Mouse (Mus musculus) limb, embryonic 14.5 days (tissue): ENCODE measurements around the gene Rbm20. TPM values are rescaled to one million over a fixed set of nuclear protein-coding genes. Genes with fewer than 3 reads are reported as not detected.
A peak's percentile ranks its signal among the peaks of the same experiment; 100 is the strongest.

Experiments used
- ATAC-seq: fragments of 200-750 bp; cut with Nextera tagmentation; 2 replicates; pipeline ENCODE4 v1.8.0; 2017; ENCODE audit warnings: low read depth, moderate number of reproducible peaks, moderate TSS enrichment; ENCODE audit not compliant: low FRiP score
- DNase-seq: peaks from one replicate; pipeline ENCODE4 v3.0.0-alpha.2; 2015; ENCODE audit warnings: low spot score
- H3K27ac ChIP-seq: fragments of 300-500 bp; sonication (generic); replicated peaks from 2 replicates; pipeline ENCODE4 v1.5.1; 2014; ENCODE audit warnings: low read depth, mild to moderate bottlenecking, low read length, moderate library complexity, mixed read lengths
- H3K27me3 ChIP-seq: fragments of 300-500 bp; sonication (generic); 2 replicates; pipeline ENCODE4 v1.6.1; 2014; ENCODE audit warnings: low read length, mixed read lengths; ENCODE audit not compliant: control insufficient read depth, insufficient read depth
- H3K36me3 ChIP-seq: fragments of 300-500 bp; sonication (generic); 2 replicates; pipeline ENCODE4 v1.6.1; 2014; ENCODE audit warnings: mild to moderate bottlenecking, low read length, moderate library complexity, mixed read lengths; ENCODE audit not compliant: control insufficient read depth, insufficient read depth
- H3K4me1 ChIP-seq: fragments of 300-500 bp; sonication (generic); 2 replicates; pipeline ENCODE4 v1.6.1; 2014; ENCODE audit warnings: antibody characterized with exemption, low read length, mixed read lengths; ENCODE audit not compliant: control insufficient read depth, insufficient read depth
- H3K4me2 ChIP-seq: fragments of 300-500 bp; sonication (generic); replicated peaks from 2 replicates; pipeline ENCODE4 v1.6.1; 2014; ENCODE audit warnings: low read depth, mild to moderate bottlenecking, low read length, moderate library complexity; ENCODE audit not compliant: severe bottlenecking
- H3K4me3 ChIP-seq: fragments of 300-500 bp; sonication (generic); replicated peaks from 2 replicates; pipeline ENCODE4 v1.5.1; 2014; ENCODE audit warnings: low read length
- H3K9ac ChIP-seq: fragments of 300-500 bp; sonication (generic); 2 replicates; pipeline ENCODE4 v1.6.1; 2014; ENCODE audit warnings: mild to moderate bottlenecking, low read depth, low read length, moderate library complexity; ENCODE audit not compliant: severe bottlenecking
- H3K9me3 ChIP-seq: fragments of 300-500 bp; sonication (generic); 2 replicates; pipeline ENCODE4 v1.6.1; 2016; ENCODE audit warnings: low read length; ENCODE audit not compliant: control insufficient read depth
- POLR2A ChIP-seq: fragments of 200-500 bp; IDR thresholded peaks from 2 replicates; pipeline ENCODE4 v1.8.0; 2012; ENCODE audit warnings: inconsistent platforms, mild to moderate bottlenecking, moderate library complexity, borderline replicate concordance; ENCODE audit not compliant: insufficient read depth, insufficient read length; ENCODE audit errors: extremely low read depth
- WGBS: fragments of 180-500 bp; shearing (Covaris S2); extraction: QIAGEN DNeasy Blood & Tissue Kit; methylation state at CpG from one replicate; pipeline ENCODE4 v1.1.7; 2014; 5-methylcytosine and 5-hydroxymethylcytosine counted together
- polyA plus RNA-seq, 2 experiments: library from polyadenylated mRNA; depleted of rRNA in 1 of 2; stranded (reverse) in 1 of 2; unstranded in 1 of 2; fragments of >200 nt; fragmentation: Nextera tagmentation in 1 of 2; extraction: Ambion mirVana in 1 of 2; gene quantifications; 2 replicates each; pipeline versions ENCODE4 v1.2.1 to v1.2.3; 2012 to 2014

Gene Rbm20
- polyA plus RNA-seq (2012; rRNA removed), result 9.9 and 10.0 TPM in 2 replicates
- polyA plus RNA-seq (2014; fragmentation: Nextera tagmentation; extraction: Ambion mirVana), result 5.5 and 6.9 TPM in 2 replicates

DNA sequence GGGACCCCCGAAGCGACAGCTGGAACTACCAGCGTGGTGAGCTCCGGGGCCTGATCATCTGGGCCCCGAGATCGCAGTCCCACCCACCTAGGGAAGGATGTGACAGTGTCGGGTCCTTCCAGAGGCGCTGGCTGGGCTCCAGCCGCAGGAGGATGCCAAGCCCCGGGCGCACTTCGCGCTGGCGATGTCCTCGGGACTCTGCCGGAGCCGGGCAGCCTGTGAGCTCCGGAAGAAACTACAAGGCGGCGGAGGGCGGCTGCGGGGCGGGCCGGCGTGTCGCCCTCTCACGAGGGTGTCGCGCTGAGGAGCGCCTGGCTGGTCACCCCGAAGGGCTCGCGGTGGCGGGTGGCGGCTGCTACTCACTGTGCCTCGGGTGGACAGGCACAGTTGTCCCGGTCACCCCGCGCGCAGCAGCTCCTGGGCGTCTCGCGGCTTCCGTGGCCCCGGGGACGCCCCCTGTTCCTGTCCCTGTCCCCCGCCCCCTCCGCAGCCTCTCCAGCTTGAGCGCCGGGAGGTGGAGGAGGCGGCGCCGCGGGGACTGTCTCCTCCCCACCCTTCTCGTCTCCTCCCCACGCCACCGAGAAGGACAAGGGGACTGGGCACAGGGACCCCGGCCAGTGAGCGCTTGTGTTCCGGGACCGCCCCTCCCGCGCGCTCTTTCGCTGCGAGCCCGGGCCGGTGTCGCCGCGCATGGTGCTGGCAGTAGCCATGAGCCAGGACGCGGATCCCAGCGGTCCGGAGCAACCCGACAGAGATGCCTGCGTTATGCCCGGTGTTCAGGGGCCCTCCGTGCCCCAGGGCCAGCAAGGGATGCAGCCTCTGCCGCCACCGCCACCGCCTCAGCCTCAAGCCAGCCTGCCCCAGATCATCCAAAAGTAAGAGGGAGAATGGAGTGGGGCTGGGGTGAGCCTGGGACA lies at the start of gene Rbm20:
Gene Rbm20, plus strand, starts transcription at position 589 of the 917 bp plus-strand sequence.
- Histone ChIP-seq H3K4me3 (peak within 1 kb of the TSS; percentile 61), H3K4me1 (peaks cover 17% of the 10 kb centered on the region), H3K4me2 (peak within 1 kb of the TSS; percentile 100), H3K27ac (no peak within 1 kb of the TSS), H3K9ac (peak within 1 kb of the TSS; percentile 58), H3K36me3 (no peaks in the 10 kb centered on the region), H3K27me3 (peaks cover 64% of the 10 kb centered on the region), H3K9me3 (no peaks in the 10 kb centered on the region)
- DNase-seq, result no peak
- TF ChIP-seq POLR2A, result no peak
- peak; percentile 83 for ATAC-seq
- under 1% methylated on average over 64 of the region's 82 CpGs for WGBS

DNA sequence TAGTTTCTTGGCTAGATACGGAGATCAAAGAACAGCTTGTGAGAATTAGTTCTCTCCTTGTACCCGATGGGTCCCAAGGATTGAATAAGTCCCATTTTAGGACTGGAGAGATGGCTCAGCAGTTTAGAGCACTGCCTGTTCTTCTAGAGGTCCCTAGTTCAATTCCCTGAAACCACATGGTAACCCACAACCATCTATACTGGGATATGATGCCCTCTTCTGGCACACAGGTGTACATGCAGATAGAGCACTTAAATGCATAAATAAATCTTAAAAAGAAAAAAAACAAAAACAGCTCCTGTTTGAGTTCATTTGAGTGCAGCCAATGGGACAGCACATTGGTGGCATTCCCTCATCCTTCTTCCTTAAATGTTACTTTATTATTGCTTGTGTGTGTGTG lies 39.1 kb upstream of the Rbm20 start:
- Histone ChIP-seq H3K36me3 (peaks cover 87% of the 10 kb centered on the region), H3K9me3 (no peaks in the 10 kb centered on the region), H3K4me3 (no peak overlapping the region), H3K27ac (no peak overlapping the region), H3K4me2 (no peak overlapping the region), H3K9ac (no peak overlapping the region), H3K27me3 (no peaks in the 10 kb centered on the region), H3K4me1 (no peaks in the 10 kb centered on the region)
- WGBS, result 94% methylated on average over 2 of the region's 2 CpGs
- DNase-seq (no peak), ATAC-seq (no peak)
- TF ChIP-seq POLR2A, result no peak

DNA sequence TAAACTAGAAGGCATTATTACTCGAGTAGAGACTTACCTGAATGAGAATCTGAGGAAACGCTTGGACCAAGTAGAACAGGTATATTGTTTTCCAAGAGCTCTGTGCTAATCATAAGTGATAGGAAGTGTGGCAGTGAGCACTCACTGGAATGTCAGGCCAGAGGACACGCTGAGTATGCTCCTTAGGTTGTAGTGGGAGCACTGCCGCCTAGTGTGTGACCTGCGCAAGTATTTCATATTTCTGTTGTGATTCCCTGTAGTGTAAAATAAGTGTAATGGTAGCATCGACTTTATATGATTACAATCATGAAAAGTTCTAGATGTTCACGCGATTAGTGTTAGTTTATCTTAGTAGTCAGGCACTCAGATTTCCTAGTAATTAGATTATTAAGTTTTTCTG lies 38.4 kb upstream of the Rbm20 start:
- no peak overlapping the region for H3K4me3 ChIP-seq
- no peak for TF ChIP-seq POLR2A
- no peaks in the 10 kb centered on the region for H3K9me3 ChIP-seq
- no peak for DNase-seq
- no peak for ATAC-seq
- peaks cover 87% of the 10 kb centered on the region for H3K36me3 ChIP-seq
- 90% methylated on average over 8 of the region's 8 CpGs for WGBS
- no peak overlapping the region for H3K9ac ChIP-seq
- no peak overlapping the region for H3K4me2 ChIP-seq
- H3K27ac ChIP-seq, result no peak overlapping the region
- H3K27me3 ChIP-seq, result no peaks in the 10 kb centered on the region
- H3K4me1 ChIP-seq, result no peaks in the 10 kb centered on the region

DNA sequence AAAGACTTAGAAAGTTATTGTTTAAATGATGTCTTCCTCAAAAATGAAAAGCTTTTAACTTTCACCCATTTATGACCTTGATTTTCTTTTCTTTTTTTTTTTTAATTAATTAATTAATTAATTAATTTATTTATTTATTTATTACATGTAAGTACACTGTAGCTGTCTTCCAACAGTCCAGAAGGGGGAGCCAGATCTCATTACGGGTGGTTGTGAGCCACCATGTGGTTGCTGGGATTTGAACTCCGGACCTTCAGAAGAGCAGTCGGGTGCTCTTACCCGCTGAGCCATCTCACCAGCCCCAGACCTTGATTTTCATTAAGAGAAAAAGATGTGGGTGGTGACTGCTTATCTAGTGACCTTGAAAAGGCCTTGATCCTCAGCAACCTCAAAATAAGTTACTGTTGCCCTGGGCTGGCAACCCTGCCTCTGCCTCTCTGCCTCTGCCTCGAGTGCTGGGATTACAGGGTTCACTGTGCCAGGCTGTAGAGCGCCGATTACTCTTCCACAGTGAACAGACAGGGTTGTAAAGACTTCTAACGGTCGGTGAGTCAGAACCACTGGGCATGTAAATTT lies 33.0 kb upstream of the Rbm20 start:
- Histone ChIP-seq H3K4me2 (no peak overlapping the region), H3K36me3 (peaks cover 69% of the 10 kb centered on the region), H3K9me3 (no peaks in the 10 kb centered on the region), H3K9ac (no peak overlapping the region), H3K4me1 (0 out of 2 replicates have a peak, but pooled peaks cover 3% of the 10 kb centered on the region), H3K4me3 (no peak overlapping the region), H3K27me3 (no peaks in the 10 kb centered on the region), H3K27ac (no peak overlapping the region)
- ATAC-seq, result no peak
- 92% methylated on average over 9 of the region's 9 CpGs for WGBS
- no peak for DNase-seq
- no peak for TF ChIP-seq POLR2A

DNA sequence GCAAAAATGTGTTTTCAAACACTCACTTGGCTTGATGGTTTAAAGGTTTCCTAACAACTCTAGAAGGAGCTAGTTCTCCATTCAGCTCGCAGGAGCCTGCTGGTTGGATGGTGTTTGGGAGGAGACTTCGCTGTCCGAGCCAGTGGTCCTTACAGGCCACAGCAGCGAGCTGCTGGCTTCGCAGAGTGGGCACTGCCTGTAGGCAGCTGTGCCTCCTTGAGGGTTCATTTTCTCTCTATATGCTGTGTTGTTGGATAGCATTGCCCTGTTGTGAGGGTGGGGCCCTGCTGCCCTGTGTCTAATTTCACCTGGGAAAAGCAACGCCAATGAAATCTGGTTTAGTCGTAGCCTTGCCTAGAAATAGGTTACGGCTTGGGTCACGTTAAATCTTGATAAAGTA lies 29.8 kb upstream of the Rbm20 start:
- Histone ChIP-seq H3K4me3 (no peak overlapping the region), H3K4me2 (no peak overlapping the region), H3K36me3 (peaks cover 43% of the 10 kb centered on the region), H3K9ac (no peak overlapping the region), H3K9me3 (no peaks in the 10 kb centered on the region), H3K4me1 (0 out of 2 replicates have a peak, but pooled peaks cover 4% of the 10 kb centered on the region), H3K27ac (no peak overlapping the region), H3K27me3 (no peaks in the 10 kb centered on the region)
- TF ChIP-seq POLR2A, result no peak
- WGBS, result 77% methylated on average over 9 of the region's 9 CpGs
- DNase-seq, result no peak
- no peak for ATAC-seq
